Mouse (Mus musculus) intestine, embryonic 14.5 days (tissue): ENCODE results near the gene Gnao1. TPM values are rescaled to one million over a fixed set of nuclear protein-coding genes. Genes with fewer than 3 reads are reported as not detected.

Experiments
- ATAC-seq: fragments of 200-750 bp; cut with Nextera tagmentation; replicated peaks from 2 replicates; pipeline ENCODE4 v1.8.0; 2017; ENCODE audit warnings: low read depth, moderate number of reproducible peaks, moderate TSS enrichment, moderate library complexity; ENCODE audit not compliant: low FRiP score, low TSS enrichment
- DNase-seq: peaks from one replicate; pipeline ENCODE4 v3.0.0-alpha.2; 2018; ENCODE audit warnings: low spot score
- H3K27ac ChIP-seq: fragments of 300-500 bp; sonication (generic); 2 replicates; pipeline ENCODE4 v1.5.1; 2014; ENCODE audit warnings: low read depth, mild to moderate bottlenecking, control low read depth
- H3K27me3 ChIP-seq: fragments of 300-500 bp; sonication (generic); replicated peaks from 2 replicates; pipeline ENCODE4 v1.6.1; 2014; ENCODE audit warnings: low read length, control low read depth; ENCODE audit not compliant: control insufficient read depth, insufficient read depth
- H3K36me3 ChIP-seq: fragments of 300-500 bp; sonication (generic); 2 replicates; pipeline ENCODE4 v1.6.1; 2014; ENCODE audit warnings: low read length, control low read depth; ENCODE audit not compliant: control insufficient read depth, insufficient read depth
- H3K4me1 ChIP-seq: fragments of 300-500 bp; sonication (generic); replicated peaks from 2 replicates; pipeline ENCODE4 v1.6.1; 2014; ENCODE audit warnings: low read length, control low read depth, mixed read lengths; ENCODE audit not compliant: control insufficient read depth, insufficient read depth
- H3K4me2 ChIP-seq: fragments of 300-500 bp; sonication (generic); 2 replicates; pipeline ENCODE4 v1.6.1; 2014; ENCODE audit warnings: low read length
- H3K4me3 ChIP-seq: fragments of 300-500 bp; sonication (generic); 2 replicates; pipeline ENCODE4 v1.5.1; 2014; ENCODE audit warnings: low read depth, low read length, control low read depth, mixed read lengths
- H3K9ac ChIP-seq: fragments of 300-500 bp; sonication (generic); 2 replicates; pipeline ENCODE4 v1.6.1; 2014; ENCODE audit warnings: mild to moderate bottlenecking, low read length
- H3K9me3 ChIP-seq: fragments of 300-500 bp; sonication (generic); 2 replicates; pipeline ENCODE4 v1.6.1; 2016; ENCODE audit warnings: low read length, control low read depth; ENCODE audit not compliant: control insufficient read depth
- WGBS: fragments of 180-500 bp; shearing (Covaris S2); extraction: QIAGEN DNeasy Blood & Tissue Kit; methylation state at CpG from one replicate; pipeline ENCODE4 v1.1.7; 2014; 5-methylcytosine and 5-hydroxymethylcytosine counted together
- polyA plus RNA-seq: library from polyadenylated mRNA; unstranded; fragments of >200 nt; fragmentation: Nextera tagmentation; extraction: Ambion mirVana; gene quantifications from 2 replicates; pipeline ENCODE4 v1.2.1, GENCODE M21; 2014

Gene Gnao1
- polyA plus RNA-seq, 1 experiment from 2014 or later, result 14.8 TPM

- H3K27ac ChIP-seq, result no peak overlapping the region
- no peaks in the 10 kb centered on the region for H3K27me3 ChIP-seq
- no peak for ATAC-seq
- no peak for DNase-seq
- H3K4me1 ChIP-seq, result peaks cover 5% of the 10 kb centered on the region
- H3K4me3 ChIP-seq, result no peak overlapping the region
- no peak overlapping the region for H3K4me2 ChIP-seq
- no peaks in the 10 kb centered on the region for H3K9me3 ChIP-seq
- WGBS, result 38% methylated on average over 8 of the region's 8 CpGs
- no peak overlapping the region for H3K9ac ChIP-seq
- no peaks in the 10 kb centered on the region for H3K36me3 ChIP-seq
Measured at GRCm38 (mm10) chr8:93839113-93839512, 29.3 kb downstream of the Gnao1 start.

GRCm38 (mm10) chr8:93840486-93840885, 30.7 kb downstream of the Gnao1 start:
- Histone ChIP-seq H3K27me3 (no peaks in the 10 kb centered on the region), H3K9ac (no peak overlapping the region), H3K9me3 (no peaks in the 10 kb centered on the region), H3K36me3 (no peaks in the 10 kb centered on the region), H3K4me3 (no peak overlapping the region), H3K4me1 (peaks cover 9% of the 10 kb centered on the region), H3K27ac (no peak overlapping the region), H3K4me2 (no peak overlapping the region)
- DNase-seq, result no peak
- WGBS, result 62% methylated on average over 4 of the region's 4 CpGs
- no peak; the same call in 1 of the 2 replicates for ATAC-seq

GRCm38 (mm10) chr8:93840956-93841752, 31.4 kb downstream of the Gnao1 start:
- Histone ChIP-seq H3K4me2 (no peak overlapping the region), H3K27ac (no peak overlapping the region), H3K9ac (no peak overlapping the region), H3K4me1 (peaks cover 9% of the 10 kb centered on the region), H3K36me3 (no peaks in the 10 kb centered on the region), H3K27me3 (no peaks in the 10 kb centered on the region), H3K9me3 (no peaks in the 10 kb centered on the region), H3K4me3 (no peak overlapping the region)
- ATAC-seq (no peak; the same call in 1 of the 2 replicates), DNase-seq (no peak)
- WGBS, result 38% methylated on average over 10 of the region's 10 CpGs

GRCm38 (mm10) chr8:93842574-93842973, 32.8 kb downstream of the Gnao1 start:
- Histone ChIP-seq H3K36me3 (no peaks in the 10 kb centered on the region), H3K4me1 (peaks cover 9% of the 10 kb centered on the region), H3K27ac (no peak overlapping the region), H3K4me3 (no peak overlapping the region), H3K4me2 (no peak overlapping the region), H3K9ac (no peak overlapping the region), H3K27me3 (no peaks in the 10 kb centered on the region), H3K9me3 (no peaks in the 10 kb centered on the region)
- WGBS, result 94% methylated on average over 4 of the region's 4 CpGs
- no peak for DNase-seq
- no peak for ATAC-seq

- Histone ChIP-seq H3K4me3 (no peak overlapping the region), H3K9ac (no peak overlapping the region), H3K9me3 (no peaks in the 10 kb centered on the region), H3K4me1 (peaks cover 9% of the 10 kb centered on the region), H3K27me3 (no peaks in the 10 kb centered on the region), H3K4me2 (no peak overlapping the region), H3K27ac (no peak overlapping the region), H3K36me3 (no peaks in the 10 kb centered on the region)
- no peak for ATAC-seq
- DNase-seq, result no peak
- WGBS, result 33% methylated on average over 12 of the region's 12 CpGs
Measured at GRCm38 (mm10) chr8:93843858-93844502, 34.2 kb downstream of the Gnao1 start.

- Histone ChIP-seq H3K9ac (no peak overlapping the region), H3K36me3 (no peaks in the 10 kb centered on the region), H3K4me2 (no peak overlapping the region), H3K27ac (no peak overlapping the region), H3K4me3 (no peak overlapping the region), H3K27me3 (no peaks in the 10 kb centered on the region), H3K4me1 (peaks cover 9% of the 10 kb centered on the region), H3K9me3 (no peaks in the 10 kb centered on the region)
- ATAC-seq (no peak), DNase-seq (no peak)
- WGBS, result 85% methylated on average over 1 of the region's 1 CpGs
Measured at GRCm38 (mm10) chr8:93845186-93845585, 35.4 kb downstream of the Gnao1 start.

- H3K27ac ChIP-seq, result no peak overlapping the region
- H3K4me3 ChIP-seq, result no peak overlapping the region
- no peak overlapping the region for H3K4me2 ChIP-seq
- ATAC-seq, result no peak
- H3K4me1 ChIP-seq, result peaks cover 9% of the 10 kb centered on the region; the same call in 1 of the 2 replicates
- no peaks in the 10 kb centered on the region for H3K27me3 ChIP-seq
- 46% methylated on average over 11 of the region's 11 CpGs for WGBS
- no peak for DNase-seq
- H3K9me3 ChIP-seq, result no peaks in the 10 kb centered on the region
- no peak overlapping the region for H3K9ac ChIP-seq
- no peaks in the 10 kb centered on the region for H3K36me3 ChIP-seq
Measured at GRCm38 (mm10) chr8:93852087-93852645, 42.4 kb downstream of the Gnao1 start.

- no peak overlapping the region for H3K9ac ChIP-seq
- H3K27me3 ChIP-seq, result no peaks in the 10 kb centered on the region
- H3K36me3 ChIP-seq, result no peaks in the 10 kb centered on the region
- peaks cover 9% of the 10 kb centered on the region; the same call in 1 of the 2 replicates for H3K4me1 ChIP-seq
- no peak overlapping the region for H3K4me2 ChIP-seq
- no peak overlapping the region for H3K4me3 ChIP-seq
- H3K27ac ChIP-seq, result no peak overlapping the region
- ATAC-seq (no peak), DNase-seq (no peak)
- H3K9me3 ChIP-seq, result no peaks in the 10 kb centered on the region
- 82% methylated on average over 9 of the region's 9 CpGs for WGBS
Measured at GRCm38 (mm10) chr8:93852851-93853461, 43.2 kb downstream of the Gnao1 start.
